Mouse (Mus musculus) mesoderm, embryonic 11.5 days (tissue): ENCODE measurements at regions not wholly inside any gene's neighbourhood (a gene's known extent, or its start where the extent isn't known, plus 50 kb on each side); places are given as distances from the start of the nearest gene placed in this dataset.

ENCODE experiments used
- DNase-seq: peaks from one replicate; pipeline ENCODE4 v3.0.0-alpha.2; 2012; ENCODE audit warnings: low read depth, low spot score

DNA sequence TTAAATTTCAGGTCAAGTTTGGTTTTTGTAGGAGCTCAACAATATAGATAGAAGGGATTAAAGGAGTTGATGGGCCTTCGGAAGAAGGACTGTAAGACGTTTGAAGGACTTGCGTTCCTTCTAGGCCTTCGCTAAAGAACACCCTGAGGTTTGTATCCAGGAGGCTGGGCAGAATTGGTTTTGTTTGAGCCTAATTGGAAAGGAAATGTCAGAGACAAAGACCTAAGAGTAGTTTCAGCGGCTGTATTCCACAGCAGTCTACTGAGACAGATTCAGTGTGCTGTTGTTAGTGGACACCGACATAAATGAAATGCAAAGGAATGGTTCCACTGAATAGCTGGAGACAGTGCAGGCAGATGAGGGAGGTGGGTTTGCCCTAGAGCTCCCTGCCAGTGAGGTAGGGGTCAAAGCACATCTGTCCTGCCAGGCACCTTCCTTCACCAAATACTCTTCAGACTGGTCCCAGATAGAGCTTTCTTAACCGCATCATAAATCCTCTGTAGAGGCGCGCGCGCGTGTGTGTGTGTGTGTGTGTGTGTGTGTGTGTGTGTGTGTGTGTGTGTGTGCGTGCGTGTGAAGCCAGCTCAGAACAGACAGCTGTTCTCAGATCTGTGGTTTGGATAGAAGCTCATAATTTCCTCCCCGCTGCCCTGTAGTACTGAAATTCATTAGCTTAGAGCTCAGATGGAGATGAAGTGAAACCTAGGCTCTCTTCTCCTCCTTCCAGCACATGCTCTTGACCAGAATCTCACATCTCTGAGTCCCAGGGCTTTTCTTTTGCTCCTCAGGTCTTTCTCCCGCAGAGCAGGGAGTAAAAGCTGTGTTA is 209.7 kb downstream of the Ktn1 start:
- no peak for DNase-seq

DNA sequence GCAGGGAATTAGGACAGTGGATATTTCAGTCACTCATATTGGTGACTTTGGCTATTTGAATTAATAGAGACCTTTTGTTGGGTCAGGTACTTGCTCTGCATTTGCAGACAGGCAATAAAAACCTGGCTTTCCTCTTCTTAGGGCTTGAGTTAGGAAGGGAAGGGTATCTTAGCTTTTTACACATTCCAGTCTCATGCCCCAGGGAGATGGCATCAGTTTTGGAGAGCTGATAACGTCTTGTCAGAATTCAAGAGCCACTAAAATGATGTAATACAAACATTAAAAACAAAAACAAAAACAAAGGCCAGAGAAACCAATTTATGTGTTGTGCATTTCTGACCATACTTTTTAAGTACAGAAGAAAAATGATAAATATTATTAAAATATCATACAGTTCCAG is 214.3 kb downstream of the Ktn1 start:
- DNase-seq = no peak

GRCm38 (mm10) chr14:47863067-47863466 is 214.8 kb downstream of the Ktn1 start:
- no peak for DNase-seq

DNA sequence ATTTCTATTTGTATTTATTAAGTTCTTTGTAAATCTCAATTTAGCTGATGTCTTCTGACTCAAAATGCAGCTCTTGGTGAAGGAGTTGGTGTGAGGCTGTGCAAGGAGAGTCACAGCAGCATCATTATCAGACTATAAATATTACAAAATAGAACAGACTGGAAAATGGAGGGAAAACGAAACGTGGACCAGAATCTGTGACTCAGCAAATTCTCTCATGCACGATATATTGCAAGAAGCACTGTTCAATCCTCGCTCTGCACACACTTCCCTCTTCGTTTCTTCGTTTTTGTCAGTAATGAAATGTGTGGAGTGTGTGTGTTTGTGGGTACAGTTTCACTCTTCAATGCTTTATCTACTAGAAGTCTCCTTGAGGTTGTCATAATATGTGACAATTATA is 215.5 kb downstream of the Ktn1 start:
- DNase-seq = no peak

DNA sequence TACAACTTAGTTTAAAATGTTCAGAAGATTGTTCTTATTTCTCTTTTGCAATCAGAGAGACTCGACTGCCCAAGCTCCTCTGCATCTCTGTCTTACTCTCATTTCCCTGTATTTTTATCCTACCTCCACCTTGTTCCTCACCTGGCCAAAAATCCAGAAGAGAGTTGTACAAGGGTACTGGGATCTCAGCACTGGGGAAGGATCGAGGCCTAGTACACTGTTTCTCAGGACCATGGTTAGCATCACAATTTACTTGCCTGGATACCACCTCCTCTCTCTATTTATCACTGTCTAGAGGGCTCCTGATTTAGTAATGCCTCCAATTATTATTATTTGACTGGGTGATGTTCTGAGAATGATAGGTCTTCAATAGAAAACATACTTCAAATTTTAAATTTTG is 218.8 kb downstream of the Ktn1 start:
- DNase-seq = no peak

GRCm38 (mm10) chr14:47868258-47868780 is 220.1 kb downstream of the Ktn1 start:
- DNase-seq = no peak

DNA sequence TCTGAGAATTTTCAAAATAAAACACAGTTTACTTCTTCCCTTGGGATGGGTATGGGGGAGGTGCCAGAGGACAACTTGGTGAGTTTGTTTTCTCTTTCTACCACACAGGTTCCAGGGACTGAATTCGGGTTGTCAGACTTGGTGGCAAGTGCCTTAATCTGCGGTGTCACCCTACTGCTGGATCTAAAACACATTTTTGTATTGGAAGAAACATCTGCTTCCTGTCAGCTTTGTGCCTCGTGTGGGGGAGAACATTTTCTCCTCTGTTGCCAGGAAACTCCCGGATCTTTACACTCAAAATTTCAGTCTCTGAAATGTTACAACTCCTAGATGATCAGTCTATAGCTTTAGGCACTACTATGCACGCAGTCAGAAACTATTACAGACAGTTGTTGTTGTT is 228.3 kb downstream of the Ktn1 start:
- no peak for DNase-seq

DNA sequence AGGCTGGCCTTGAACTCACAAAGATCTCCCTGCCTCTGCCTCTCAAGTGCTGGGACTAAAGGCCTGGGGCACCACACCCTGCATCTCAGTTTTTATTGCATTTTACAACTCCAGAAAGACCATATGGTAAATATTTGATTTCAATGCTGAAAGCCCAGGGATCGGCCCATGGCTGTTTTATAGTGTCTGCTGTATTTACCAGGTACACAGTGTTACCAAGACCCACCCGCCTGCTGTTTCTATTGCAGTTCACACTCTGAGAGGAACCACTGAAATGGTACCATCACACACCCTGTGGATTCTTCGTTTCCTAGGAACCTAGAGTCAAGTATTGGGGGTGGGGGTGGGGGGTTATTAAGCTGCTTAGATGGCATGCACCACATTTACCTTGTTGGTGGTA is 228.9 kb downstream of the Ktn1 start:
- DNase-seq = no peak

DNA sequence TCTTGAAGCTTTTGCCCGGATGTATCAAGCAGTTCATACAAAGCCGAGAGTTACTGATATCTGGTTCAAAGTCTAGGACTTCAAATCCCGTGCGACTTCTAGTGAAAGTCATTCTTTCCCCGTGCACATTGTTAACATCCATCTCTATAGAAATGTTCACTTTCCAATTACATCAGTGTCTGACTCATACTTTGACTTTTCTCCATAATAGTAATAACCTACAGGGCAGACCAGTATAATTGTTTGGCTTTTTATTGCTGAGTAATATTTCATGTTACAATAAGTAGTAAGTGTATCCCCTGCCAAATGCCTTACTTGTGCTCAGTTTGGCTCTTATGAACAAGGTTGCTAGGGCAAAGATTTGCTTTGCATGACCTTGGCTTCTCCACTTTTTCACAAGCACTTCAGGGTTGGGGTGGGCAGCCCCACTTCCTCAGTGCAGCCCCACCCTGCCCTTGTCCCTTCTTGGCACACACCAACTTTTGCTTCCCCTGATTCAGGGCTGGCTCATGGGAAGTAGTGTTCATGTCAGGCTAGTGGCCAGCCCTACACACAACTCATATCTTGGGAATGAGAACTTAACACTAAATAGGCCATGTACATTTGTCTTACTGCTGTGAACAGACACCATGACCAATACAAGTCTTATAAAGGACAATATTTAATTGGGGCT is 229.7 kb downstream of the Ktn1 start:
- no peak for DNase-seq

DNA sequence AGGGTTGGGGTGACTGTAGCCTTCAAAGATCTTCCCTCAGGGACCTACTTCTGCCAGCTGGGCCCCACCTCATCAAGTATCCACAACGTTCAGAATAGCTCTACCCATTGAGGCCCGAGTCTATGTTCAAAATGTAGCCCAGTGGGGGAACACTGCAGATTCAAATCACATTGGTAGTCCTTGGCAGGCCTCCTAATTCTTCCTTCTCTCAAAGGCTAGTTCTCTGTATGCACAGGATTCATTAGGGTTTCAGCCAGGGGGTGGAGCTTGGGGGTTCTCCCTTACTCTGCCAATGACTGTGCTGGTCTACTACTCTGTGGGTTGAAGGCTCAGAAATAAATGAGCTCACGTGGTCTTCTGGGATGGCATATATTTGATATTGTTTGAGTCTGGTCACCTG is 235.3 kb upstream of the Peli2 start:
- no peak for DNase-seq

DNA sequence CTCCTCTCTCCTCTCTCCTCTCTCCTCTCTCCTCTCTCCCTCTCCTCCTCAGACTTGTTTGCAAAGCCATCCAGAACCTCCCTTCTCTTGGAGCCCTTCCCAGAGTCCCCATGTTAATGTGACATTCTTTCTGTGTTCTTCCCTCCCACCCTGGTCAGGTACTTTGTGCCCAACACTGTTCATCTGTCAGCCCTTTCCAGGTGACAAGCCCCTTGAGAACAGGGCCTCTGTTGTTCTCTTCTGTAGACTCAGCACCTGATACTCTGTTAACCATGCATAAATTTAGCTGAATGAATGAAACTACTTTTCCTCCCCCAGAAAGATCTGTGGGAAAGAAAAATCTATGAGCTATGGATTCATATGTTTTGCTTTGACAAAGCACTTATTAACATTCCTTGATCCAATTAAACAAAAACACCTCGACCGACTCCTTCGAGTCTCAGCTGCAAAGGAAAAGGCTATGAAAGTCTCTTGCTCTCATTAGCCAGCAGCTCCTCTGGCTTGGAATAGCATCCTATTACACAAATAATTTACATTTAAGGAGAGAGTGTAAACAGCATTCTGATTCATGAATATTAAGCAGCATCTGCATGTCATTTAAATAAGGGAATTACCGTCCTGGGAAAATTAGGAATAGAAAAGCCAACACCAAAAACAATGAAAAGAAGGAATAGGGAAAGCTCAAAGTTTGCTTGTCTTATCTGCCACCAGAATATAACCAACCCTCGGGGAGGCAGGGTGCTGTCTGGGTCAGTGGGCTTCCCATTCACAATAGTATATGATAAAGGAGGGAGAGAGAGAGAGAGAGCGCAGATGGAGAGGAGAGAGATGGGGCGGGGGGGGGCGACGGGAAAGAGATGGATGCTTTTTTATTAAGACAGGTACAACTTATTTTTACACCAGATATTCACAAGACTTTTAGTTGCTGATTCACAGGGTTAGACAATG is 230.1 kb upstream of the Peli2 start:
- DNase-seq = no peak

- no peak for DNase-seq
Measured at GRCm38 (mm10) chr14:47896581-47896980, 224.0 kb upstream of the Peli2 start.

DNA sequence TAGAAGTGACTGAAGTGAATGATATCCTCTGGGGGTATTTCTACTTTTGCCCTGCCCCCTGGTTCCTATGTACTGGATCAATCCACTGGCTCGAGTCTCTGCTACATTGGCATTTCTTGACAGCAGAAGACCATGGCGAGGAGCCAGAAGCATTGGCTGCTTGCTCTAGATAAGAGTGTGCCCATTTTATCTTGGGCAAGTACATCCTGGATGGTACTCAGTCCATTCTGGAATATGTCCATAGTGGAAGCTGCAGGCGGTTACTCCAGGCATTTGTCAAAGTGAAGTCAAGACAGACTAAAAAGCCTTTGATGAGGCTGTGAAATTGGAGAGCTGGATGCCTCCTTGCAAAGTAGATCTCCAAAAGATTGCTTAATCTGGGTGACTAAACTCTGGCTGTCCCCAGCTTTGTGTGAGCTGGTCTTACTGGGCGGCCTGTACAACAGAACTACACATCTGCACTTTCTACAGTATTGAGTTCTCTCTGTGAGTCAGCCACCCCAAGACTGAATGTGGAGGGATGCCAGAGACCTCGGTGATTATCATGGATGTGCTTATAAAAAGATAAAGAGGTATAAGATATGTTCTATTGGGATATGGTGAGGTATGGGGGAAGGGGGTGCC is 222.6 kb upstream of the Peli2 start:
- no peak for DNase-seq

DNA sequence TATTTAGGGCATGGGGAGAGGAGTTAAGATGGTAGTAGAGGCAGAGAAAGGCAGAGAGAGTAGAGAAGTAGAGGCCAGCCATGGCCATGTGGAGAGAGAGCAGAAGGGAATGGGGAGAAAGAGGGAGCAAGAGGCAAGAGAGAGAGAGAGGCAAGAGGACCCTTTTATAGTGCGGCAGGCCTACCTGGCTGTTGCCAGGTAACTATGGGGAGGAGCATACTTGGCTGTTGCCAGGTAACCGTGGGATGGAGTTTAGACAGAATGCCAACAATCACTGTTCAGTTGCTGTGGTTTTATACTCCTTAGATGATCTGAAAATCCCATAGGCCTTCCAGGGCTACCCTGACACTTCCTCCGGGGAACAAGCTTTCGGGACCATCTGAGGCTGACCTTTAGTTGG is 222.0 kb upstream of the Peli2 start:
- DNase-seq = no peak

DNA sequence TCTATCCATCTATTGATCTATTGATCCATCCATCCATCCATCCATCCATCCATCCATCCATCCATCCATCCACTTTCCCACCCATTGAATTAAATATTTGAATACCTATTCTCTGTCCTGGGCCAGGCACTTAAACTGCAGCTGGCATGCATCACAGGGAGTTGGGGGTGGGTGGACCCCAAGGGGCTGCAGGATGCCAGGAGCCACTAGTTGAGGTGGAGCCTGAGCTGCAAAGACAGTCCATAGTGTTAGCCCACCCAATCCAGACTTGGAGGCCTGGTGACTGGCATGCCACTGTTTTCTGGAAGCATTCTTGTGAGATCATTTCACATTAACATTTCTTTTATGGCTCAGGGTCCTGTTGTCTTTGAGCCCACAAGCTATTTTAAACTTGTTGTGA is 215.3 kb upstream of the Peli2 start:
- DNase-seq = no peak

GRCm38 (mm10) chr14:47909129-47909528 is 211.5 kb upstream of the Peli2 start:
- no peak for DNase-seq

GRCm38 (mm10) chr14:47910741-47911295 is 209.8 kb upstream of the Peli2 start:
- no peak for DNase-seq

DNA sequence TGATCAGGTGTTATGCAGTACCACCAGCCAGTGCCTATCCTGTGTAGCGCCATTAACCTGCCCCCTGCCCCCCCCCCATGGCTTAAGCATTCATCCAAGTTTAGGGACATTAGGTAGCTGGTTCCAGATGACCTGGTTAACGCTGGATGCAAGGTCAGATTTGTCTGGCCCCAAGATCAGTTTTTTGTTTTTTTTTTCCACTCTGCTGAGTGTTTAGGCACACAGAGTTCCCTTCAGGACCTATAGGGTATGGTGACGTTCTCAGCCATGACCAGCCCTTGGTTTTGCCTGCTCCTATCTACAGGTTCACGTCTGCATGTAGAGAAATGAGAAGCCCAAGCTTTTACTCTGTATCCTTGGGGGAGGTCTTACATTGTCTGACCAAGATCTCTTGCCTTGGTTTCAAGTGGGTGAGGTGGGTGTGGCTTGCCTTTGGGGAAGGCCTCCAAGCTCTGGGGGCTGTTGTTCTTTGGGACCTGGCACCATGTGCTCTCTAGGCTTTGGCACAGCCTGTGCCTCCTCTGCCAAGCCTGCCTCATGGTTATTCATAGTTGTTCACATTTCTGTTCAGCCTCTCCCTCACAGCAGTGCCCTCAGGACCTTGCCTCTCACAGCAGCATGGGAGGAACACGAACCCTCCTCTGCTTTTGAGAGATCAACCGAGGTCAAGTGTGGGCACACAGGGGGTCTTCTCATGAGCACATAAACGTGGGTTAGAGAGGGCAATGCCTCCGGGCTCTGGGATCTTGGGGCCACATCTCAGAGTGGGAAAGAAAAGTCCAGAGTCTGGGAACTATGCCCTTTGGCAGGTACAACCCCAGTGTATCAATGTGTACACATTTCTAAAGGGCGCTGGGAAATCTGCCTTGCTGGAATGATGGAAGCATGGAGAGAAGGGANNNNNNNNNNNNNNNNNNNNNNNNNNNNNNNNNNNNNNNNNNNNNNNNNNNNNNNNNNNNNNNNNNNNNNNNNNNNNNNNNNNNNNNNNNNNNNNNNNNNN is 208.8 kb upstream of the Peli2 start:
- DNase-seq = no peak

- no peak for DNase-seq
Measured at GRCm38 (mm10) chr14:47915621-47916020, 205.0 kb upstream of the Peli2 start.
